Mouse (Mus musculus) spleen, postnatal 10 days (tissue): ENCODE data around the gene Acaca.
"Not testable (repeated sequence)": the region's sequence is repeated elsewhere in the genome, so short reads cannot be mapped to it uniquely, and the experiment has no call there.

Source experiments
- DNase-seq, 2 experiments: peaks; one replicate each; pipeline ENCODE4 v3.0.0; 2021 to 2022; ENCODE audit warnings: low spot score in 2 of 2

The Acaca gene

GRCm38 (mm10) chr11:84391126-84391525 is 261.7 kb downstream of the Acaca start:
- DNase-seq: no peak

GRCm38 (mm10) chr11:84392066-84392465 is 262.6 kb downstream of the Acaca start:
- DNase-seq: not testable (repeated sequence)

DNA sequence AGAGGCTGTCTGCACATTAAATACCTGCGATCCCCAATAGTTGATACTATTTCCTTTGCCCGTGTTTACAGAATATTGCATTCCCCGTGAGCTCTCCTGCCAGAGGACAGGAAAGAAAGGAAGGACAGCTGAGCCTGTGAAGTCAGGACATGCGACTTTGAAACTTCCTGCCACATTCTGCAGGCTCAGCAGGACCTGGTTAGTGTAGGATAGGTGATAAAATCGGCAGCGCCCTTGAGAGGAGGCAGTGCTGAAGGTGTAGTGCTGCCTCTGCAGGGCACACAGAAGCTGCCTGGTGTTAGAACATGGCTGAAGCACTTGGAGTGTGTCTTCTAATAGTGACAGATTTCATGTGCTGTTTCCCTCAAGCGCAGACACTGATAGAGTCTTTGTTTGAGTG is 264.1 kb downstream of the Acaca start:
- DNase-seq: no peak

- no peak for DNase-seq
These were observed 265.5 kb downstream of the Acaca start for GRCm38 (mm10) chr11:84395010-84395409.

DNA sequence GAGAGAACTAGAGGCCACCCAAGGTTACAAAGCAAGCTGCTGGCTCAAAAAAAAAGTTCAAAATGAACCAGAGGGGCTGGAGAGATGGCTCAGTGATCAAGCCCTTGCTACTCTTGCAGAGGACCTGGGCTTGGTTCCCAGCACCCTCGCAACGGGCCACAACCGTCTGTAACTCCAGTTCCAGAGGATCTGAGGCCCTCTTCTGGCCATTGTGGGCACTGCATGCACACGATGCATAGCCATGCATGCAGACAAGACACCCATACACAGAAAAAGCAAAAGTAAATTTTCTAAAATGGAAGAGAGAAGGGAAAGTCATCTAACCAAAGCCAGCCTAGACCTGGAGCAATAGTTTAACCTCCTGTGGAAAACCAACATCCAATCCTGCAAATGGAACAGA is 277.3 kb downstream of the Acaca start:
- peak in 1 of 2 experiments; percentile 26 for DNase-seq

- DNase-seq: no peak
These were observed 280.9 kb downstream of the Acaca start for GRCm38 (mm10) chr11:84410383-84410782.

DNA sequence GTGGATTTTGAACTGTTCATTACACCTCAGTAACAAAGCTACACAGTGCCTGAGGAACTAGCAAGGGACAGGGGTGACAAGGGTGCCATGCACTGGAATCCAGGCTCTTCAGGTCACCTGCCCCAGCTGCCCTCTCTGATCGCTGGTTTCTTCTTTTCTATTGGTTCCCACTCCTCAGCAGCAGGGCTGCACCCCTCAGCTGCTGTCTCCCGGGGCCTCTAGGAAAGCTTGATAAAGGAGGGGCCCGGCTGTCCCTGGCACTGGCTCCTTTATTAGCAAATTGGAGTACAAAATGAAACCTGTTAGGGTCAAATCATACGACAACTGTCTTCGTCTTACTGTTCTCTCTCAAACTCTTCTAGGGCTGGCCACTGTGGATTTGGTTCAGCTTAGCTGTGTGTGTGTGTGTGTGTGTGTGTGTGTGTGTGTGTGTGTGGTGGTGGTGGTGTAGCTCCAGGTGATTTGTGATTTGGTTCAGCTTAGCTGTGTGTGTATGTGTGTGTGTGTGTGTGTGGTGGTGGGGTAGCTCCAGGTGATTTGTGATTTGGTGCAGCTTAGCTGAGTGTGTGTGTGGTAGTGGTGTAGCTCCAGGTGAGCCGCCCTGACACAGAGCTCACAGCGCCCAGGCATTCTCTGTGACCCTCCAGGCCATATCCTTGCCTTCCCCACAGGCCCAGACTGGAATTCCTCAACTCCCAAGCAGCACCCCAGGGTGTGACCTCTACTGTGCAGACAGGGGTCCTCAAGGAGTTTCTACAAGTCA is 281.6 kb downstream of the Acaca start:
- DNase-seq: no peak

DNA sequence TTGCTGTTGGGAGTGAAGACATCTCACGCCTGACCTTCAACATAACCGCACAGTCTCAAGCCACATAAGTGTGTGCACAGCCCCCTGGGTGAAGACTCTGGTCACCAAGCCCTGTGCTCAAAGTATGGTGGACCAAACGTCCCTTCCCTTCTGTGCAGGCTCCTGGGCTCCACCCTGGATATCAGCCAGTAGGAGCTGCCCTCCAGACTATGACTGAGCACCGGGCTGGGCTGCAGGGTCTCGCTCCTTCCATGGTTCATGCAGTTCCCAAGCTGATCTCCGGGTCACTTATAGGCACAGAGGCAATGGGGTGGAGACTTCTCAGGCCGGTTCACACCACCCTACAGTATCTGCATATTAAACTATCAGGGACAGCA is 282.2 kb downstream of the Acaca start:
- DNase-seq: no peak

DNA sequence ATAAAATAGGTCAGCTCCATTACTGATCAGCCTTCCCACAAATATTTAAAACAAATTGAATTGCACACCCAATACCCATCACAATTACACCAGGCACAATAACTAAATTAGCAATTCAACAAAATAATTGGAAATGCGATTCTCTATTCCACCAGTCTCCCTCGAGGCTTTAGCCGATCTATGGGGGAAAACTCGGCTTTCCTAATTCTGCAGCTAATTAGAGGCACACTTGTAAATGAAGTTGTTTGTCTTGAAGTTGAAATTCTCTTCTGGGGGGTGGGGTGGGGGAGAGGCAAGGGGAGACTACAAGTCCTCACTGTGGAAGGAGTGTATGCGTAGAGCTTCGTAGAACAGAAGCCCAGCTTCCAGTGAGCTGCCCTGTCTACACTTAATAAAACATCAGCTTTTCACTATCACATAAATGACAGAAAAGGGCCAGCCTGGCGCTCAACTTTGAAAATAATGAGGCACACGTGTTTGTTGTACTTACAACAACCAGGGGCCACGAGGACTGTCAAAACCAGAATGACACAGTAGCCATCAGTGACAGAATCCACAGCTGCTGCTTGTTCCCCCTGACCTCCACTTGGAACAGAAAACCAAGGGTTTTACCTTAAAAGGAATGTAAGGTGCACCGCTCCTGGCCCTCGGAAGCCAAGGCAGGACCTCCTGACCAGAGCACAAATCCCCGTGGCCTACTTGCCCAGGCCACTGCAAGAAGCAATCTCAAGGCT is 282.9 kb downstream of the Acaca start:
- no peak for DNase-seq

- no peak for DNase-seq
These were observed 283.6 kb downstream of the Acaca start for GRCm38 (mm10) chr11:84413111-84413510.

DNA sequence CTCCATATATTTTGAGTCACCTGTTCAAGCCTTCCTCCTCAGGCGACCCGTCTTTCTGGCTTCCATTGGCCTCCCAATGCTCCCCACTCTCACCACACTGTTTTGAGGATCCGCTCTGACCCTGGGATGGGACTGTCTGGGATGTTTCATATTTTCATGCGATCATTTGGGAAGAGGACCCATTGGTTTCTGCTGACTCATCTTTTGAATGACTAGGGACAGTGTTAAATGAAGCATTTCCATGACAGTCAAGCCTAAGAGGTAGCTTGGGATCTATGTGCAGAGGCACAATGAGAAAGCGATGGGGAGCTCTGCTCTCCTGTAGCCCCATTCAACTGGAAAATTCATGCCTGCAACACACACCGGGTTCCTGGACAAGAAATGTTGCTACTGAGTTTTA is 291.3 kb downstream of the Acaca start:
- DNase-seq: no peak

DNA sequence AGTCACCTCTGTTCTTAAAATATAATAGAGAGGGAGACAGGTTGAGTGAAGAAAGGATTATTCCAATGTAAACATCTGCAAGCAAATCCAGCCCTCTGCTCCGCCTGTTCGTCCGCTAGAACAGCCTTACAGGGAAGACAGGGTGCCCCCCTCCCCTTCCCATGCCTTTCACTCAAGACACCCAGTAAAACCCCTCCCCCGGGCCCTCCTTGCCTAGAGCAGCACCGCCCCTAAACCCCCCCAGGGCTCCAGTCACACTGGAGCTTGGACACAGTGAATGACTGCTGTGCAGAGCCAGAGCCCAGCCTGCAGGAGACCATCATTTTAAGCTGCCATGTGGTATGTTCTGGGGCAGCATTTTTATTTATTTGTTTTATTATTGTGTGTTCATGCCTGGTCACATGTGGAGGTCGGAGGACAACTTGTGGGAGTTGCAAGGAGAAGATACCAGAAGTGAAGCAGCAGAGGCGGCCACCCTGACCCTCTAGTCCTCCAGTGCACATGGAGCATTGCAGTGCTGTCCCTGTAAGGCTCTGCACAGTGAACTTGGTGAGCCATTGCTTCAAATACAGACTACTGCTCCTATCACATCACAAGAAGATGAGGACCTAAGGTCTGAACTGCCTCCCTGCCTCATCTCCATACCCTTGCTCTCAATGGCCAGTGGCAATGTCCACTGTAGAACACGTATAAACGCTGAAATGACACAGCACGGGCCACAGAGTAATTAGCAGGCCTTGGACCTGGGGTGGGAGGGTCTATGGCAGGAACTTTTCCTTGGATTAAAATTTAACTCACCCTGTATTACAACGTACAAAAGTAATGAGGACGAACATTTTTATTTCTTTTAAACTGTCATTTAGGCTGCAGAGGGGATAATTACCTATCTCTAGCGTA is 296.5 kb downstream of the Acaca start:
- DNase-seq: no peak

DNA sequence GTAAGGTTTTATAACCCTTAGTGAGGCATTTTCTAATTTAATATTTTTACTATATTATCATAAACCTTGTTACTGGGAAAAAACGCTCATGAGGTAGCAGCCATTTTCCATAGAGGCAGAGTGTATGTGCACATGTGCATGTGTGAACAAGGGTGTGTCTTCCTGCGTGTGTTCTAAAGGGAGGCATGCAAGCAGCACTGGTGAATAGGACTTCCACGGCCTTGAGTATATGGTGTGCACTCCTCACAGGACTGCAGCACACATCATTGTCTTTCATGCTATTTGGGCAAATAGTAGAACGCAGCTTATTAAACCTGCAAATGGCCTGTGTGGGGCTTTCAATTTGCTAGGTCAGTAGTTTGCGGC is 297.1 kb downstream of the Acaca start:
- DNase-seq: no peak

- DNase-seq: peak in 1 of 2 experiments; percentile 22
These were observed 300.1 kb downstream of the Acaca start for GRCm38 (mm10) chr11:84429581-84429980.

- no peak for DNase-seq
These were observed 300.9 kb downstream of the Acaca start for GRCm38 (mm10) chr11:84430336-84430735.

DNA sequence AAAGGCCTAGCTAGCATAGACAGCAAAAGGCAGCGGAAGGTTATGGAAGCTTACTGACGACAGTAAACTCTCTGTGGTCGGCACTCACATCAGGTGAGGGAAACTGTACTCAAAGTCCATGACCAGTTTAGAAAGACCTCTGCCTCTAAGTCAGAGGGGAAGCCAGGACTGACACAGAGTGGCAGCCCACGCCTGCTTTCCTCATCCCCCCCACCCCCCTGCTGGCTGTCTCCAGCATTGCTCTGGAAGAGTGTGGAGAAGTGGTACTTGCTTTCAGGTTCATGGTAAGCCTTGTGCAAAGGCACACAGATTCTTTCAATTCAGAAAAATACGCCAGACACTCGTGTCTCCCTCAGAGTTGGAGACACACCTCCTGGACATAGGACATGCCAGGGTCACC is 305.4 kb downstream of the Acaca start:
- DNase-seq: no peak

GRCm38 (mm10) chr11:84440402-84440801 is 310.9 kb downstream of the Acaca start:
- no peak for DNase-seq

DNA sequence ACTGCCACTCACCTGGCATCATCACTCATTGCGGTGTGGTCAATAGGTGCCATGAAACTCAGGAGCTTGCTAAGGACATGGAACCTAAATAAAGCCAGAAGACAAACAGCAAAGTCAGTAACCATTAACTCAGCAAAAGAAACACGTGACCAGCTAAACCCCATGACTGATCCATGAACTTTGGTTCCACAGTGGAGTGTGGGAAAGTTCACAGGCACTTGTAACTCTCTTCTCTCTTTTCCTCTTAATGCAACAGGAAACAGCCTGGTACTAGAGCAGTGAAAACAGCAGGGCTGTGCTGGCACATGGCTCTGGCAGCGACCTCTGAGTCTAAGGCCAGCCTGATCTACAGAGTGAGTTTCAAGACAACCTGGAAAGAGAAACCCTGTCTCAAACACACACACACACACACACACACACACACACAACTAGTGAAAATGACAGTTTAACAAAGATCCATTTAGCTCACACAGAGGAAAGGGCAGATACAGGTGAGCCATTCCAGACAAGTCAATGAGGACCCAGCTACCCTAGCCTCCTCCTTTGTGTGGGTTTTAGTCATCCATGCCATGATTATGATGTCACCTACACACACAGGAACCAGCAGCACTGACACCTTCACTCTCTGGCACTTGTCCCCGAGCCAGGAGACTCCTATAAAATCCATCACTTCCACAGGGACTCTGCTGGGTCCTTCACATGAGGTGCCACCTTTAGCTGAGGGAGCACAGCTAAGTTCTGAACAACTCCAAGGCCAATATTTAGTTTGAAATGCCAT is 313.3 kb downstream of the Acaca start:
- no peak for DNase-seq
